Mouse (Mus musculus) left cerebral cortex, adult 11 months (tissue): Measurements from ENCODE around the gene Erc2.

ENCODE experiments used
- DNase-seq: peaks from one replicate; pipeline ENCODE4 v3.0.0; 2022; ENCODE audit warnings: low spot score

The Erc2 gene

GRCm38 (mm10) chr14:28451771-28452170 lies 829.5 kb downstream of the Erc2 start:
- no peak for DNase-seq

- DNase-seq, result no peak
Measured at GRCm38 (mm10) chr14:28456372-28457076, 834.3 kb downstream of the Erc2 start.

DNA sequence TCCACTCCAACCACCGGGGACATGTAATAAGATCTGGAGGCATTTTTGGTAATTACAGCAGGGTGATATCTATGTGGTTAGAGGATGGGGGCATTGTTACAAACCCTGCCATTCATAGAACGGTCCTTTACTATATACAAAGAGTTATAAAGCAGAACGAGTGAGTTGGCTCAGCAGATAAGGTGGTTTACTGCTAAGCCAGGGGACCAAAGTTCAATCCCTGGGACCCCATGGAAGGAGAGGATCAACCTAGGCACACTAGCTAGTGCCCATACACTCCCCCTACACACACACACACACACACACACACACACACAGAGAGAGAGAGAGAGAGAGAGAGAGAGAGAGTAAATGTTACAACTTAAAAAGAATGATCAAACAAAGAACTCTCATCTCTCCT lies 835.2 kb downstream of the Erc2 start:
- no peak for DNase-seq

- no peak for DNase-seq
Measured at GRCm38 (mm10) chr14:28467956-28468355, 845.7 kb downstream of the Erc2 start.

GRCm38 (mm10) chr14:28469696-28470095 lies 847.5 kb downstream of the Erc2 start:
- DNase-seq, result no peak

- DNase-seq, result no peak
Measured at GRCm38 (mm10) chr14:28470212-28470611, 848.0 kb downstream of the Erc2 start.

DNA sequence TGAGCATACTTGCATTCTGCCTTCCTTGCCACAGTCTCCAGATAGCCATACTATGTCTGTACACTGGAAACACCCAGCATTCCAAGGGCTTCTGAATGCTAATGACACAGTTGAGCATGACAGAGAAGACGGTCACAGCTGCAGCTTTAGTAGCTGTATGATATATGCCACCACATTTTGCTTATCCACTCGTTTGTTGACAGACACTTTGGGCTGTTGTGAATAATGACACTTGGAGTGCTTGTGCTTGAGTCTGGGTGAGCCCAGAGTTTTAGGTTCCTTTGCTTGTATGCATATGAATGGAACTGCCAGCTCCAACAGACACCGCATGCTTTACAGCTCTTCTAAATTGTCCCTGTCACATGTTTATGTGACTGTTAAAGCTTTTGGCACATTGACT lies 852.8 kb downstream of the Erc2 start:
- DNase-seq, result no peak

GRCm38 (mm10) chr14:28475421-28475820 lies 853.2 kb downstream of the Erc2 start:
- DNase-seq, result no peak

- no peak for DNase-seq
Measured at GRCm38 (mm10) chr14:28476746-28477145, 854.5 kb downstream of the Erc2 start.

- DNase-seq, result no peak
Measured at GRCm38 (mm10) chr14:28480866-28481265, 858.6 kb downstream of the Erc2 start.

DNA sequence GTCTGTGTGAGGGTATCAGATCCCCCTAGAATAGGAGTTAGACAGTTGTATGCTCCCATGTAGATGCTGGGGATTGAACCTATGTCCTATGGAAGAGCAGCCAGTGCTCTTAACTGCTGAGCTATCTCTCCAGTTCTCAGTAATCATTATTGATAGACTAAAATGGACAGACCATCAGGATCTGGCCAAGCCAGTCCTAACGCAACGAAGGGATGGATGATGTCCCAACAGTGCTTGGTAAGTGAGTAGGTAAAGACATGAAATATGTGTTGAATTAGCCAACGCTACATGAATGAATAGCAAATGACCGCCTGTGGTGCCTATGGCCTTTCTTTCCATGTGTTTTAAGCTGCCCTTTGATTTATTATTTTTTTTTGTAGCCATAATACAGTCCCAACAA lies 871.6 kb downstream of the Erc2 start:
- no peak for DNase-seq

DNA sequence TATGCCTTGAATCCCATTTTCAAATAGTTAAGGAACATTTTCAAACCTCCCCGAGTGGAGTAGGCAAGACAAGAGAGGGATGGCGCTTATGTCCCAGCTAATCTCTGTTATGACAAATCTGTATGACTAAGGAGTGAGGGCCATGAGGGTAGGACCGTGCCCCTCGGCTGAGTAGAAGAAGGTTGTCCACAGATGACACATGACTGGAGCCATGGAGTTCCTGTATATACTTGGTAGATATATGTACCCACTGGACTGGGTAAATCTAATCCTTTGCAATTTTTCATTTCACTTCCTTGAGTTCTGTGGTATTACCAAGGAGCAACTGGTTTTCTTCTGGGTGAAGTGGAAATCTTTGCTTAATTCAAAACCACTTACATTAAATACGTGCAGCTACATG lies 872.0 kb downstream of the Erc2 start:
- DNase-seq, result no peak

GRCm38 (mm10) chr14:28501216-28501878 lies 879.1 kb downstream of the Erc2 start:
- DNase-seq, result no peak

DNA sequence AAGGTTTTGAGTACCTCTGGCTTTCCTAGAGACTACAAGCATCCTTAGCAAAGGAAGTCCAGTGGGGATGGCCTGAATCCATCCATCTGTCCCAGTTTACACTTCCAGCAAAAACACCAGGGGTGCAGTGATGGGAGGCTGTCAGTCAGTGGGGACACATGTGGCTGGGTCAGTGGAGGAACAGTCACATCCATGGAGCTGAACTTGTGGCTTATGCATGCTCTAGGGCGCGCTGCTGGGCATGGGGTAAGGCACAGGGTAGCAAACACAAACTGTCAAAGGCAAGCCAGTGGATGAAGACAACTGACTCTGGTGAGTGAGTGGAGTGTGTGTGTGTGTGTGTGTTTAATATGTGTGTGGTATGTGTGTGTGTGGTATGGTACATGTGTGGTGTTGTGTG lies 881.0 kb downstream of the Erc2 start:
- no peak for DNase-seq

GRCm38 (mm10) chr14:28504101-28505050 lies 882.1 kb downstream of the Erc2 start, which contains the start of gene Wnt5a:
Gene Wnt5a (plus strand): TSS chr14:28504750.
- no peak for DNase-seq

DNA sequence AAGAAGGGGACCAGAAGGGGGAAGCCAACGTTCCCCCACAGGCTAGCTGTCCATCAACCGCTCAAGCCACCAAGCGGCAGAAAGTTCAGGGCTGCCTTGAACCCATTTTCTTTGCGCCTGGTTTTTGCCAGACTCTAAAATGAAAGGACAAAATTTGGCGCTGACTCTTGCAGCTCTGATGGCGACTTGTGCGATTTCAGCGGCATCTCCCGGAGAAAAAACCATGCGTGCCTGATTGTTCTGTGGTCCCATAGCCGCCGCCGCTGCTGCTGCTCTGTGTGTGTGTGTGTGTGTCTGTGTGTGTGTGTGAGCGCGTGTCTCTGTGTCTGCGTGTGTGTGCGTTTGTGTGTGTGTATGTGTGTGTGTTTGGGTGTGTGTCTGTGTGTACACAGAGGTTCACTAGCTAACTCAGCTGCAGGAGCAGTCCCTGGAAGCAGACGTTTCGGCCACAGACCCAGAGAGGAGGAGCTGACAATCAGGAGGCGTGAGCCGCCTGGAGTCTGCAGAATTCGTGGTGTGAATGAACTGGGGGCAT lies 882.9 kb downstream of the Erc2 start:
- DNase-seq, result no peak

GRCm38 (mm10) chr14:28505586-28506375 lies 883.6 kb downstream of the Erc2 start:
- DNase-seq, result no peak

GRCm38 (mm10) chr14:28506376-28506831 lies 884.2 kb downstream of the Erc2 start:
- no peak for DNase-seq

GRCm38 (mm10) chr14:28507011-28507410 lies 884.8 kb downstream of the Erc2 start:
- no peak for DNase-seq

DNA sequence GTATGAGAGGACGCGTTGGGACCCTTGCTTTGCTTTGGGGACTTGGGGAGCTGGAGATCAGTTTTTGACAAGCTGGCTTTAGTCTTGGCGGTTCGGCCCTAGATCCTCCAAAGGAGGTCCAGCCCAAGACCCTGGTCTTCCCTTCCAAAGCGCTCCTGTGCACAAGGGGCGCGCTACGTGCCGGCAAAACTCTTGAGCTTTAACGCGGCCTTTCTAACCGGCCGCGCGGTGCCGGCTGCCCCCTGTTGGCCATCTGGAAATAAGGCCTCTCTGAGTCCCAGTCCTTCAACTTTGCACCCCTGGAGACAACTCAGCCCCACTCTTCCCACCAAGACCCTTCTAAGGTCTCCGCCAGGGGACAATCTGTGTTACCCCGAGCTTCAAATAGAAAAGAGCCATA lies 885.2 kb downstream of the Erc2 start:
- DNase-seq, result no peak
